Mouse (Mus musculus) MEL (cell line): ENCODE results near the gene Upp2.

ENCODE experiments used
- CTCF ChIP-seq, 3 experiments: IDR thresholded peaks in 2 of 3; conservative IDR thresholded peaks in 1 of 3; 2 replicates each; pipeline ENCODE4 v1.5.1; 2011 to 2012; ENCODE audit warnings: low read length in 3 of 3, low read depth in 2 of 3, mild to moderate bottlenecking in 2 of 3, improper control_type of control experiment in 1 of 3, inconsistent platforms in 1 of 3, mixed read lengths in 1 of 3, moderate library complexity in 1 of 3; ENCODE audit not compliant: control insufficient read depth in 1 of 3, insufficient read depth in 1 of 3, poor library complexity in 1 of 3, severe bottlenecking in 1 of 3
- EP300 ChIP-seq, 2 experiments: IDR thresholded peaks; 2 replicates each; pipeline ENCODE4 v1.6.1; 2011; ENCODE audit warnings: improper control_type of control experiment in 2 of 2, low read length in 2 of 2, low read depth in 1 of 2, mild to moderate bottlenecking in 1 of 2
- NRF1 ChIP-seq: IDR thresholded peaks from 2 replicates; pipeline ENCODE4 v1.6.1; 2014; ENCODE audit warnings: low read depth, mild to moderate bottlenecking, inconsistent platforms, low read length, improper control_type of control experiment, moderate library complexity; ENCODE audit not compliant: poor library complexity, insufficient read depth, severe bottlenecking
- POLR2A ChIP-seq, 2 experiments: IDR thresholded peaks; 2 replicates each; pipeline ENCODE4 v1.6.1; 2011 to 2012; ENCODE audit warnings: low read length in 2 of 2, mild to moderate bottlenecking in 2 of 2, control low read depth in 1 of 2, improper control_type of control experiment in 1 of 2, low read depth in 1 of 2, moderate library complexity in 1 of 2; ENCODE audit not compliant: control insufficient read depth in 1 of 2, insufficient read depth in 1 of 2, poor library complexity in 1 of 2
- ZC3H11A ChIP-seq: IDR thresholded peaks from 2 replicates; pipeline ENCODE4 v1.6.1; 2012; ENCODE audit warnings: low read depth, mild to moderate bottlenecking, inconsistent platforms, low read length, improper control_type of control experiment

GRCm38 (mm10) chr2:58828910-58829600, 262.0 kb downstream of the Upp2 start:
- no peak for TF ChIP-seq CTCF (IDR thresholded peaks at IDR 0.05 in 2 of 3, conservative IDR thresholded peaks at IDR 0.05 in 1 of 3; ENCODE audit: control insufficient read depth in 1 of 3, insufficient read depth in 1 of 3, low read depth in 2 of 3, low read length in 3 of 3, poor library complexity in 1 of 3, severe bottlenecking in 1 of 3)
- TF ChIP-seq EP300 (IDR thresholded peaks at IDR 0.05; ENCODE audit: low read depth in 1 of 2, low read length in 2 of 2): no peak
- no peak for TF ChIP-seq POLR2A (IDR thresholded peaks at IDR 0.05; ENCODE audit: control insufficient read depth in 1 of 2, insufficient read depth in 1 of 2, low read depth in 1 of 2, low read length in 2 of 2, poor library complexity in 1 of 2)
- no peak for TF ChIP-seq ZC3H11A
- TF ChIP-seq NRF1: no peak
